Mouse (Mus musculus): ENCODE data around the gene Rnf8. TPM values are rescaled to one million over a fixed set of nuclear protein-coding genes. Genes with fewer than 3 reads are reported as not detected.

Rnf8 gene
- polyA plus RNA-seq (2015; fragmentation: Nextera tagmentation; extraction: Ambion mirVana) = 74.1 and 80.2 TPM in 2 replicates

- peaks cover 5% of the 10 kb centered on the region for H3K36me3 ChIP-seq
- no peaks in the 10 kb centered on the region for H3K9me3 ChIP-seq
- no peaks in the 10 kb centered on the region for H3K27me3 ChIP-seq
- H3K9ac ChIP-seq = peak within 1 kb of the TSS; percentile 92
- peak within 1 kb of the TSS; percentile 95 for H3K27ac ChIP-seq
- peak within 1 kb of the TSS; percentile 76 for H3K4me3 ChIP-seq
- peaks cover 26% of the 10 kb centered on the region for H3K4me1 ChIP-seq
- peak; percentile 93 for ATAC-seq (ENCODE audit: borderline replicate concordance, extremely low read depth, low FRiP score, low TSS enrichment)
- 2% methylated on average over 52 of the region's 52 CpGs for WGBS
- peak within 1 kb of the TSS; percentile 77 for H3K4me2 ChIP-seq
Observed at GRCm38 (mm10) chr17:29614115-29615023, at the start of gene Rnf8, which contains the start of gene Gm28043. Rnf8 (plus strand) TSS chr17:29614790. Gm28043 (plus strand) TSS chr17:29614876.

GRCm38 (mm10) chr17:29565521-29565920, 49.1 kb upstream of the Rnf8 start:
- no peaks in the 10 kb centered on the region for H3K9me3 ChIP-seq
- H3K27me3 ChIP-seq = no peaks in the 10 kb centered on the region
- H3K4me1 ChIP-seq = no peaks in the 10 kb centered on the region
- peaks cover 20% of the 10 kb centered on the region for H3K36me3 ChIP-seq
- no peak for ATAC-seq (ENCODE audit: borderline replicate concordance, extremely low read depth, low FRiP score, low TSS enrichment)
- no peak overlapping the region for H3K4me3 ChIP-seq
- no peak overlapping the region for H3K27ac ChIP-seq
- no peak overlapping the region for H3K9ac ChIP-seq
- 97% methylated on average over 5 of the region's 5 CpGs for WGBS
- no peak overlapping the region for H3K4me2 ChIP-seq

- H3K27ac ChIP-seq = no peak overlapping the region
- H3K4me1 ChIP-seq = no peaks in the 10 kb centered on the region
- ATAC-seq (ENCODE audit: borderline replicate concordance, extremely low read depth, low FRiP score, low TSS enrichment) = no peak
- peaks cover 45% of the 10 kb centered on the region for H3K36me3 ChIP-seq
- H3K4me3 ChIP-seq = no peak overlapping the region
- no peaks in the 10 kb centered on the region for H3K27me3 ChIP-seq
- no peaks in the 10 kb centered on the region for H3K9me3 ChIP-seq
- H3K9ac ChIP-seq = no peak overlapping the region
- H3K4me2 ChIP-seq = no peak overlapping the region
- 84% methylated on average over 15 of the region's 15 CpGs for WGBS
Observed at GRCm38 (mm10) chr17:29568435-29568834, 46.2 kb upstream of the Rnf8 start.

DNA sequence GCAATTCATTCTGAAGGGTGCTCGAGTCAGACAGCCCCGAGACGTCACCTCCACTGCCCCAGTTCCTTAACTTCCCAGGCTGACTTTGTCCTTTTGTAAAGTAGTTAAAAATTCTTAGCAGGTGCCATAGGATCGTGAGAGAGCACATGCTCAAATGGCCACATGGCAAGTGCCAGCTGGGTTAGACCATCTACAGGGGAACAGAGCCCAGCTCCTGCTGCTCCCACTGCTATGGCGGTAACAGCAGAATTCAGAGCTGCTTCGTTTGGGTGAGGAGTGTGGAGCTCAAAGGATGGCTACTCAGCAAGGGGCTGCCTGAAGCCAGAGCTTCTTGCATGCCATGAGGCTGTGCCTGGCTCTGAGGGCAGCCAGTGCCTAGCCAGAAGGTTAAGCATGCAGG, 44.8 kb upstream of the Rnf8 start:
- Histone ChIP-seq H3K27me3 (no peaks in the 10 kb centered on the region), H3K4me2 (no peak overlapping the region), H3K9me3 (no peaks in the 10 kb centered on the region), H3K27ac (no peak overlapping the region), H3K4me3 (no peak overlapping the region), H3K4me1 (no peaks in the 10 kb centered on the region), H3K9ac (no peak overlapping the region), H3K36me3 (peaks cover 41% of the 10 kb centered on the region)
- 90% methylated on average over 6 of the region's 6 CpGs for WGBS
- ATAC-seq (ENCODE audit: borderline replicate concordance, extremely low read depth, low FRiP score, low TSS enrichment) = no peak

GRCm38 (mm10) chr17:29579579-29580126, 34.9 kb upstream of the Rnf8 start:
- Histone ChIP-seq H3K4me1 (no peaks in the 10 kb centered on the region), H3K27me3 (no peaks in the 10 kb centered on the region), H3K27ac (peak overlapping the region; percentile 76), H3K9ac (no peak overlapping the region), H3K4me3 (no peak overlapping the region), H3K36me3 (peaks cover 40% of the 10 kb centered on the region), H3K9me3 (no peaks in the 10 kb centered on the region), H3K4me2 (no peak overlapping the region)
- no peak; the same call in 1 of the 2 replicates for ATAC-seq (ENCODE audit: borderline replicate concordance, extremely low read depth, low FRiP score, low TSS enrichment)
- 53% methylated on average over 4 of the region's 4 CpGs for WGBS

DNA sequence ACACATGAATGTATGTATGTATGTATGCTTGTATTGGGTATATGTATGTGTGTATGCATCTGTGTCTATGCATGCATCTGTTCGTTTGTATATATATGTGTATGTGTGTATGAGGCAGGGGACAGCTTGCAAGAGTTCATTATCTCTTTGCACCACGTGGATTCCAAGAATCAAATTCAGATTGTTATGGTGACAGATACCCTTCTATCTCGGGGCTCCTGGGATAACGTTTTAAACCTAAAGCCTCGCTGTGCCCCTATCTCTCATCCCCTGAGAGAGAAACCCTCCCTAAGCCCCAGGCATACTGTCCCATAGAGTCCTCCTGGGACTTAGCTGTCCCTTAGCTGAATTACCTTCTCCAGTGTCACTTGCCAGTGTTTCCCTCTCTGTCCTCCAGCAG, 31.0 kb upstream of the Rnf8 start:
- Histone ChIP-seq H3K9ac (no peak overlapping the region), H3K9me3 (no peaks in the 10 kb centered on the region), H3K4me1 (no peaks in the 10 kb centered on the region), H3K36me3 (peaks cover 17% of the 10 kb centered on the region), H3K27me3 (no peaks in the 10 kb centered on the region), H3K4me2 (no peak overlapping the region), H3K27ac (no peak overlapping the region), H3K4me3 (no peak overlapping the region)
- WGBS = 71% methylated on average over 5 of the region's 5 CpGs
- ATAC-seq (ENCODE audit: borderline replicate concordance, extremely low read depth, low FRiP score, low TSS enrichment) = no peak

DNA sequence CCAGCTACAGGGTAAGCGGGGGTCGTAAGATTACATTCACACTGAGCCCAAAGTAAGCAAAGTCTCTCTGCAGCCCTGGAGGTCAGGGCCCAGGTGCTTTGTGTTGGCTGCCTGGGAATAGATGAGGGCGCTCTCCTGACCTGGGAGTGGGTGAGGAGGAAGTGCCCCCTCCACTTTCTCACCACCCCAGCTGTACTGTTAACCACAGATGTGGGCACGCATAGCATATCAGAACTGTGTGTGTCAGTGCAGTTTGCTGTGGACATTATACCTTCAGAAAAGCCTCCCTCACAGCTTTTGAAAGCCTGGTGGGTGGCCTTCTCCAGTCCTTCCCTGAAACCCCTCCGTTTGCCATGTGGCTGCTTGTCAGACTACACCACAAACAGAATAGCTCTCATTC, 30.3 kb upstream of the Rnf8 start:
- no peak overlapping the region for H3K4me3 ChIP-seq
- no peaks in the 10 kb centered on the region for H3K27me3 ChIP-seq
- 60% methylated on average over 5 of the region's 5 CpGs for WGBS
- ATAC-seq (ENCODE audit: borderline replicate concordance, extremely low read depth, low FRiP score, low TSS enrichment) = no peak
- H3K27ac ChIP-seq = no peak overlapping the region
- H3K36me3 ChIP-seq = peaks cover 17% of the 10 kb centered on the region
- H3K9me3 ChIP-seq = no peaks in the 10 kb centered on the region
- no peak overlapping the region for H3K4me2 ChIP-seq
- H3K4me1 ChIP-seq = peaks cover 7% of the 10 kb centered on the region; the same call in 1 of the 2 replicates
- no peak overlapping the region for H3K9ac ChIP-seq

DNA sequence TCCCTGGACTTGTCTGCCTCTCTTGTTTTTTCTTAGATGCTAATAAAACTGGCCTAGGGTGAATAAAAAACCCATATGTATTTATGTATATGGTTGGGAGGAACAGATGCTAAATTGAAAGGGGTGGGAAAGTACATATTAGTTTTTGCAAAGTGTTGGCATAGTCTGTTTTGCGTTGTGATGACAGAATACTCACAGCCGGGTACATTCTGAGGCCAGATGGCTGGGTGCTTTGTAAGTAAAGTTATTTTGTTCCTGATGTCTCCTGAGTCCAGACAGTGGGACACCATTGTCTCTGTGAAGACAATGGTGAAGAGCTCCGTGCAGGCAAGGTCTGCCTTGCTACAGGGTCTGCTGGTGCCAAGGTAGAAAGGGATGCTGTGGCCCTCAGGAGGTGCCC, 29.9 kb upstream of the Rnf8 start:
- Histone ChIP-seq H3K27ac (no peak overlapping the region), H3K4me2 (no peak overlapping the region), H3K9me3 (no peaks in the 10 kb centered on the region), H3K36me3 (peaks cover 17% of the 10 kb centered on the region), H3K4me1 (peaks cover 8% of the 10 kb centered on the region; the same call in 1 of the 2 replicates), H3K4me3 (no peak overlapping the region), H3K9ac (no peak overlapping the region), H3K27me3 (no peaks in the 10 kb centered on the region)
- ATAC-seq (ENCODE audit: borderline replicate concordance, extremely low read depth, low FRiP score, low TSS enrichment) = no peak
- WGBS = 64% methylated on average over 3 of the region's 3 CpGs

DNA sequence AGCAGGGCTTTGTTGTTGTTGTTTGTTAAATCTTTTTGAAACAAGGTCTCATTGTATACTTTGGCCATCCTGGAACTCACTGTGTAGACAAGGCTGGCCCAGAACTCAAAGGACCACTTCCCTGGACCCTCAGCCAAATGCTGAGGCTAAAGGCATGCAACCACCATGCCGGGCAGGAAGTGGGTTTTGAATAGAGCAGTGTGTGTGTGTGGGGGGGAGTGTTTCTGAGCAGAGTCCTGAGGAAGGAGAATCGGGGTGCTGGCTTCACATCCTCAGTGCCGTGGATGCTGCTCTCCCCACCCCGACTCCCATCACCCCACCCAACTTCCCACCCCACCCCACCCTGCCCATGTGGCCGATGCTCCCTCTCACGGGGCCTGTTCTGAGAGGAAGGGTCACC, 29.1 kb upstream of the Rnf8 start:
- Histone ChIP-seq H3K27ac (no peak overlapping the region), H3K27me3 (no peaks in the 10 kb centered on the region), H3K4me3 (no peak overlapping the region), H3K4me1 (peaks cover 8% of the 10 kb centered on the region; the same call in 1 of the 2 replicates), H3K4me2 (no peak overlapping the region), H3K9ac (no peak overlapping the region), H3K9me3 (no peaks in the 10 kb centered on the region), H3K36me3 (peaks cover 17% of the 10 kb centered on the region)
- 88% methylated on average over 6 of the region's 6 CpGs for WGBS
- no peak for ATAC-seq (ENCODE audit: borderline replicate concordance, extremely low read depth, low FRiP score, low TSS enrichment)

DNA sequence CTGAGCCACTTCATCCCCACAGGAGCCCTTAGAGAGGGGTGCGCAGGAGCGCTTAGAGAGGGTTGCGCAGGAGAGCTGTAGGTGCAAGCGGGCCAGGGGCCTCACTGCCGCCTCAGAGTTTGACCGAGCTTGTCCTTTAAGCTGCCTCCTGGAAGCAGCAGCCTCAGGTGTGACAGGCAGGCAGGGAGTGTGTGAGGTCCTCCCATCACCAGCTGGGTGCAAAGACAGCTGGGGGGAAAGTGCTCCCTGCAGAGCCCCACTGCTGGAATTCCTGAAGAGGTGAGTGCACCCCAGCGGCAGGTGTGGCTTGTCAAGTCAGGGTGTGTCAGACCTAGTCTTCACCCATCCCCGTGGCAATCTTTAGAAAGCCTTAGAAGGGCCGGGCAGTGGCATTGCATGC, 27.7 kb upstream of the Rnf8 start:
- H3K4me2 ChIP-seq = no peak overlapping the region
- WGBS = 72% methylated on average over 9 of the region's 9 CpGs

DNA sequence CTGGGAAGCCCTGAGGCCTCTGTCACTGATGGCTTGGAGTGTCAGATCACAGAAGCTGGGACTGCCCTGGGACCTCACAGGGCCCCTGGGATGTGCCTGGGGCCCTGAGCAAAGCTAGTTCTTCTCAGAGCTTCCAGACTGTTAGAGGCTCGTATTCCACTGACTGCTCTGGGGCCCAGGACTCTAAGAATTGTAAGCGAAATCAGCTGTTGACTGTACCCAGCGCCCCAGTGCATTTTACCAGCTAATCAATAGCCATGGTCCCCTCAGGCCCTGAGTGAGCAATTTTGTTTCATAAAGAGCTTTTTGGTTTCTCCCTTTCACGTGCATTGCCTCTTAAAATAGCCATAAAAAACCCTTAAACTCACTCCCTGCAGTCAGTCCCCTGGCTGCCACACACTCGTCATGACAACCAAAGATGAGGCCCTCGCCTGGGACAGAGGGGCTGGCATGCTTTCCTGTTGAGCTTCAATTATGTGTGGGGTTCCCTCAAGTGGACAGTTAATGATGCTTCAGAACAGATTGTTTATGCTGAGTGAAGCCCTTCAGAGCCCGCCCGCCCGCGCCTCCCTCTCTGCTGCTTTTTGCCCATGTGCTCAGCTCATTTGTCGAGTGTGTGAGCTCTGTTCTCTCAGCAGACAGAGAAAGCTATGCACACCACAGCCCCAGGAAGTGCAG, 25.2 kb upstream of the Rnf8 start:
- peak; percentile 86 for ATAC-seq (ENCODE audit: borderline replicate concordance, extremely low read depth, low FRiP score, low TSS enrichment)
- peak overlapping the region; percentile 60; the same call in 1 of the 2 replicates for H3K27ac ChIP-seq
- H3K4me3 ChIP-seq = no peak overlapping the region
- H3K9ac ChIP-seq = no peak overlapping the region
- 35% methylated on average over 11 of the region's 11 CpGs for WGBS
- H3K4me1 ChIP-seq = peaks cover 8% of the 10 kb centered on the region; the same call in 1 of the 2 replicates
- H3K4me2 ChIP-seq = no peak overlapping the region
- no peaks in the 10 kb centered on the region for H3K27me3 ChIP-seq
- no peaks in the 10 kb centered on the region for H3K9me3 ChIP-seq
- peaks cover 3% of the 10 kb centered on the region; the same call in 1 of the 2 replicates for H3K36me3 ChIP-seq

More for the DNA sequence above, 27.7 kb upstream of the Rnf8 start:
- Histone ChIP-seq H3K4me3 (no peak overlapping the region), H3K9me3 (no peaks in the 10 kb centered on the region), H3K27ac (no peak overlapping the region), H3K27me3 (no peaks in the 10 kb centered on the region), H3K36me3 (peaks cover 14% of the 10 kb centered on the region), H3K9ac (no peak overlapping the region), H3K4me1 (peaks cover 8% of the 10 kb centered on the region; the same call in 1 of the 2 replicates)
- ATAC-seq (ENCODE audit: borderline replicate concordance, extremely low read depth, low FRiP score, low TSS enrichment) = no peak

Data from lung, embryonic 15.5 days (tissue).